Mouse (Mus musculus): ENCODE measurements at regions not wholly inside any gene's neighbourhood (a gene's known extent, or its start where the extent isn't known, plus 50 kb on each side); places are given as distances from the start of the nearest gene placed in this dataset.

DNA sequence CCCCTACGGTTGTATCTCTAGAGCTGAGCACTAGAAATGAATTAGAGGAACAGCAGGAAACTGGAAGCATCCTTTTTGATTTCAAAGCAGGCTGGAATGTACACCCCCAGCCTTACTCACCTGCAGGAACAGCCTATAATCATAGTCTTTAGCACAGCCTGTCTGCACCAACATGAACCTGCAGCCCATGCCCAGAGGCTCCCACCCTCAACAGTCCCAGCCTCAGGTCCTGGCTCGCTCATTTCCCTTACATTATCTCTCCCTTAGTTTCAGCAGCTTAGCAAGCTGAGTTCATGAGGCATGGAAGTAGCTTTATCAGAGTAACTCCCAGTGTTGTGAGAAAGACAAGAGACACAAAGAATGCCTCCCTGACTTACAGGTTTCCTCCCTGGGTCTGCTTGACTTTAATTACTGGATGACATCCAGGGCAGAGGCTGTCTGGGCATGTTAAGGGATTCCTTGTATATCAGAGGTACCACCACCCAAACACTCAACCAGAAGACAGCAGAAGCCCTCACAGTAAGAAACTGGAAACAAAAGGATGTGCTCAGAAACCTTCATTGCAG, 551.2 kb downstream of the Efnb2 start:
- 71% methylated on average over 2 of the region's 2 CpGs for WGBS
- DNase-seq (ENCODE audit: low spot score): no peak

DNA sequence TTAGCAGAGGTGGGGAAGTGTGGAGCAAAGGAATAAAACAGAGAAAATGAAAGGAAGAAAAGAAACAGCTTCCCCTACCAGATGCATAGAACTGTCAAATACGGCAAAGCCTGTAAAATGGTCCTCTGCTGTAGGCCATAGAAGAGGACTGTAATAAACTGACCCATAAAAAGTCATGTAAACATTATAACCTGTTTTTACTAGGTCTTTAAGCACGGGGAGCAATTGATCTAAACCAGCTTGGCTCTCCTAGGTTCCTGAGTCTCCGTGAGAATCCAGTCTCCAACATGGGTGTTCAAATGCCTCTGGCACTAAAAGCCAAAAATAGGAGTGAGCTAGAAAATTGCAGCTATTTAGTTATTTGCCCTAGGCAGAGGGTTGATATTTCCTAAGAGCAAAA, 557.5 kb downstream of the Efnb2 start:
- Histone ChIP-seq H3K4me1 (peaks cover 16% of the 10 kb centered on the region), H3K4me3 (no peak overlapping the region), H3K36me3 (no peaks in the 10 kb centered on the region), H3K27me3 (ENCODE audit: low read depth, poor library complexity, severe bottlenecking) (no peaks in the 10 kb centered on the region), H3K9me3 (replicated peaks) (no peaks in the 10 kb centered on the region), H3K27ac (no peak overlapping the region)
- 45% methylated on average over 3 of the region's 3 CpGs for WGBS
- DNase-seq (ENCODE audit: low spot score): no peak

More for the DNA sequence above, 551.2 kb downstream of the Efnb2 start:
- no peaks in the 10 kb centered on the region for H3K4me1 ChIP-seq
- no peaks in the 10 kb centered on the region for H3K27me3 ChIP-seq (ENCODE audit: low read depth, poor library complexity, severe bottlenecking)
- H3K36me3 ChIP-seq: no peaks in the 10 kb centered on the region
- no peaks in the 10 kb centered on the region for H3K9me3 ChIP-seq (replicated peaks)
- no peak overlapping the region for H3K27ac ChIP-seq
- no peak overlapping the region for H3K4me3 ChIP-seq

GRCm38 (mm10) chr8:8102010-8102727, 558.9 kb downstream of the Efnb2 start:
- DNase-seq (ENCODE audit: low spot score): peak; percentile 37
- Histone ChIP-seq H3K36me3 (no peaks in the 10 kb centered on the region), H3K9me3 (replicated peaks) (no peaks in the 10 kb centered on the region), H3K27ac (no peak overlapping the region), H3K4me3 (no peak overlapping the region), H3K27me3 (ENCODE audit: low read depth, poor library complexity, severe bottlenecking) (no peaks in the 10 kb centered on the region), H3K4me1 (peaks cover 16% of the 10 kb centered on the region)
- 66% methylated on average over 6 of the region's 6 CpGs for WGBS

DNA sequence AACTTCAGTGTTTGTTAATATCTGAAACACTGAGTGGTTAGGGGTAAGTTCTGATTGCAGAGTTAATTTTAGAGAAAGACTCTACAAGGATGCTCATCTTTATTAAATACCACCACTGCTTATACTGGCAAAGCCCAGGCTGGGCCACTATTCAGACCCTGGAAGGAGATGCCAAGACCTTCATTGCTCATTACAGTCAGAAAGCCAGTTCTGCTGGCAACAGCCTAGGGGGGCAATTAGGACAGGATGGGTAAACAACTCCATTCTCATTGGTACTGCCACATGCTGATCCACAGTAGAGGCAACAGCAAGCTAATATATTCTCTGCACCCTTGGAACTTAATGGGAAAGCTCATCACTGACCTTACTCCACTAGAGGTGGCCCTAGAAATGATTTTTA, 568.5 kb downstream of the Efnb2 start:
- Histone ChIP-seq H3K36me3 (no peaks in the 10 kb centered on the region), H3K27ac (no peak overlapping the region), H3K9me3 (replicated peaks) (no peaks in the 10 kb centered on the region), H3K4me3 (no peak overlapping the region), H3K27me3 (ENCODE audit: low read depth, poor library complexity, severe bottlenecking) (no peaks in the 10 kb centered on the region), H3K4me1 (no peaks in the 10 kb centered on the region)
- no peak for DNase-seq (ENCODE audit: low spot score)

DNA sequence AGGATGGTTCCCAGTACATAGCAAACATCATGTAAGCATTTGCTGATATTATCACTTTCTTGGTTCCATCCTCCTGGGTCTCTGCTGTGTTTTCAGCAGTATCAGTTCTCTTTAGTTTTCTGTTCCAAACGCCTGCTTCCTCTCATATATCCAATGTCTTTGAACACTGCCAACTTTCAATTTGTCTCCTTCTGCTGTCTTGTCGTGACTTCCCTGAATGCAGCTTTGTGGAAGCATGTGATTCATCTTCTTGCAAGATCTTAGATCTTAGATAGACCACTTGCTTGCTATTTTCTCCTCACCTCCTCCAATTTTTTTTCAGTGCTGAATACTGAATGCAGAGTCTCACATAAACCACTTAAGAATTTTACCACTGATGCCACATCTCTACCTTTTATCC, 576.4 kb downstream of the Efnb2 start:
- no peak for DNase-seq (ENCODE audit: low spot score)
- Histone ChIP-seq H3K4me3 (no peak overlapping the region), H3K9me3 (replicated peaks) (no peaks in the 10 kb centered on the region), H3K36me3 (no peaks in the 10 kb centered on the region), H3K27ac (no peak overlapping the region), H3K27me3 (ENCODE audit: low read depth, poor library complexity, severe bottlenecking) (no peaks in the 10 kb centered on the region), H3K4me1 (no peaks in the 10 kb centered on the region)
- WGBS: 79% methylated on average over 2 of the region's 2 CpGs

DNA sequence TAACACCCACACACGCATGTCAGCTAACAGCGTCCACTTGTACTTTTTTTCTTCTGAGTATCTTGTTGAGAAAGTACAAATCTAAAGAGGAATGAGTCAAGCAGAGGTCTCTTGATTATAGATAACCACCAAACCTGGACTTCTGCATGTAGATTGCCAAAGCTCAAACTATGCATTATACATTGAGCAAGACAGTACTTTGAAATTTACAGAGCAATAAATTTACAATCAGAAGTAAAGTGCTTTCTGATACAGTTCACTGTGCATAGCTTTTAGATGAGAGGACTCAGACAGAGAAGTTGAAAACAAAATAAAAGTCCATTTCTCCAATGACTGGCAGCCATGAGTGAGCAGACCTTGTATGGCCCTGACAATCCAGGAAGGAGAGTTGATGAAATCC, 597.0 kb downstream of the Efnb2 start:
- WGBS: 95% methylated on average over 2 of the region's 2 CpGs
- H3K27me3 ChIP-seq (ENCODE audit: low read depth, poor library complexity, severe bottlenecking): no peaks in the 10 kb centered on the region
- H3K4me3 ChIP-seq: no peak overlapping the region
- DNase-seq (ENCODE audit: low spot score): no peak
- no peaks in the 10 kb centered on the region for H3K9me3 ChIP-seq (replicated peaks)
- peaks cover 7% of the 10 kb centered on the region for H3K4me1 ChIP-seq
- no peaks in the 10 kb centered on the region for H3K36me3 ChIP-seq
- no peak overlapping the region for H3K27ac ChIP-seq

DNA sequence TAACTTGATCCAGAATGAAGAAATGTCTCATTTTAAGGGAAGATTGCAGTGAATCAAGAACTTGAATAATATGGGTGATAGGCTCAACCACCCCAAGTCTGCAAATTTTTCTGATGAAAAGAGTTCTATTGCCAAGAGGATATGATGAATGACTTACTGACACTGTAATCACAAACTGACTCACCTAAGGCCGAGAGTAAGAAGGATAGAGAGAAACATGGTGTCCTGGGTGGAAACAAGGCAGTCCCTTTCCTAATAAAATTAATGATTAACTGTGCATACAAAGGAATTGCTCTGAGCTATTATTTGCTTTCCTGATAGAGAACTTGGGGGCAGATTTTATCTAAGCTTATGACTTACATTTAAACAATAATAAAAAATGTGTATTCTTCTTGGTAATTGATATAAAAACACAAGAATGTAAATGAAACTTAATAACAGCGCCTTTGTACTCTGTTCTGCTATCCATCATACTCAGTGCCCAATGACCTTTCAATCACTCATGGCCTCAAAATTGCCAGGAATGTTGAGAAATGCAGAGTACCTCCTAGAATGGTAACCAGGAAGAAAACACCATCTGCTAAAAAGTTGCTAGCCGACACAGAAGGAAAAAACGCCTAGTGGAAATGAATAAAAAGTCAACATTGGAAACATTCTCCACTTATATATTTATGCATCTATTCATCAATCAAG, 606.7 kb downstream of the Efnb2 start:
- Histone ChIP-seq H3K9me3 (replicated peaks) (no peaks in the 10 kb centered on the region), H3K4me3 (no peak overlapping the region), H3K27me3 (ENCODE audit: low read depth, poor library complexity, severe bottlenecking) (no peaks in the 10 kb centered on the region), H3K36me3 (no peaks in the 10 kb centered on the region), H3K27ac (no peak overlapping the region), H3K4me1 (peaks cover 15% of the 10 kb centered on the region; the same call in 1 of the 2 replicates)
- 71% methylated on average over 4 of the region's 4 CpGs for WGBS
- no peak for DNase-seq (ENCODE audit: low spot score)

GRCm38 (mm10) chr8:8051186-8051585, 609.9 kb downstream of the Efnb2 start:
- Histone ChIP-seq H3K36me3 (no peaks in the 10 kb centered on the region), H3K9me3 (replicated peaks) (no peaks in the 10 kb centered on the region), H3K4me1 (peaks cover 15% of the 10 kb centered on the region; the same call in 1 of the 2 replicates), H3K27ac (peak overlapping the region; percentile 56; the same call in 1 of the 2 replicates), H3K4me3 (no peak overlapping the region), H3K27me3 (ENCODE audit: low read depth, poor library complexity, severe bottlenecking) (no peaks in the 10 kb centered on the region)
- WGBS: 58% methylated on average over 3 of the region's 3 CpGs
- DNase-seq (ENCODE audit: low spot score): no peak

DNA sequence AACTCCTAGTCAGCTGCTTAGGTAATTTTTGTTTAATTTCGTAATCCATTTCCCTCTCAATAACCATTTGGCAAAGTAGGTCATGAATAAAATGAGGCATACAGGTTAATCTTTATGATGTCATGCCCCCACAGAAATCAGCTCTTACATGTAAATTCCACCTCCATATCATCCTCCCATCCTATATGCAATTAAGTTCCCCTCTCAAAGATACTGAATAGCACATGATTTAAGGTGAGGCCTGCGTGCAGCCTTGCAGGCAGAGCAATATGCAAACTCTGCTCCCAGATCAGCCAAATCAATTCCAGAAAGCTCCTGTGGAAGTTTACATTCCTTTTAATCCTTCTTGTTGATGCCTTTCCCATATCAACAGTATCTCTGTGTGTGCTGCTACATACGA, 610.3 kb downstream of the Efnb2 start:
- Histone ChIP-seq H3K9me3 (replicated peaks) (no peaks in the 10 kb centered on the region), H3K36me3 (no peaks in the 10 kb centered on the region), H3K4me3 (no peak overlapping the region), H3K4me1 (peaks cover 15% of the 10 kb centered on the region; the same call in 1 of the 2 replicates), H3K27ac (peak overlapping the region; percentile 56; the same call in 1 of the 2 replicates), H3K27me3 (ENCODE audit: low read depth, poor library complexity, severe bottlenecking) (no peaks in the 10 kb centered on the region)
- 61% methylated on average over 3 of the region's 3 CpGs for WGBS
- no peak for DNase-seq (ENCODE audit: low spot score)

- no peak overlapping the region for H3K4me3 ChIP-seq
- 71% methylated on average over 1 of the region's 1 CpGs for WGBS
- H3K27me3 ChIP-seq (ENCODE audit: low read depth, poor library complexity, severe bottlenecking): no peaks in the 10 kb centered on the region
- H3K4me1 ChIP-seq: no peaks in the 10 kb centered on the region
- no peaks in the 10 kb centered on the region for H3K36me3 ChIP-seq
- no peaks in the 10 kb centered on the region for H3K9me3 ChIP-seq (replicated peaks)
- no peak for DNase-seq (ENCODE audit: low spot score)
- H3K27ac ChIP-seq: no peak overlapping the region
These were observed 616.1 kb downstream of the Efnb2 start for GRCm38 (mm10) chr8:8044926-8045325.

- Histone ChIP-seq H3K27ac (no peak overlapping the region), H3K4me1 (no peaks in the 10 kb centered on the region), H3K27me3 (ENCODE audit: low read depth, poor library complexity, severe bottlenecking) (no peaks in the 10 kb centered on the region), H3K36me3 (no peaks in the 10 kb centered on the region), H3K9me3 (replicated peaks) (no peaks in the 10 kb centered on the region), H3K4me3 (no peak overlapping the region)
- no peak for DNase-seq (ENCODE audit: low spot score)
- 87% methylated on average over 2 of the region's 2 CpGs for WGBS
These were observed 616.7 kb downstream of the Efnb2 start for GRCm38 (mm10) chr8:8044296-8044695.

- H3K9me3 ChIP-seq (replicated peaks): no peaks in the 10 kb centered on the region
- peaks cover 5% of the 10 kb centered on the region; the same call in 1 of the 2 replicates for H3K4me1 ChIP-seq
- WGBS: 13% methylated on average over 1 of the region's 1 CpGs
These were observed 623.1 kb downstream of the Efnb2 start for GRCm38 (mm10) chr8:8037929-8038328.

GRCm38 (mm10) chr8:8011151-8011550, 649.9 kb downstream of the Efnb2 start:
- WGBS: 86% methylated on average over 4 of the region's 4 CpGs
- H3K27me3 ChIP-seq (ENCODE audit: low read depth, poor library complexity, severe bottlenecking): no peaks in the 10 kb centered on the region
- no peaks in the 10 kb centered on the region for H3K4me1 ChIP-seq
- no peak for DNase-seq (ENCODE audit: low spot score)
- no peaks in the 10 kb centered on the region for H3K9me3 ChIP-seq (replicated peaks)
- H3K36me3 ChIP-seq: no peaks in the 10 kb centered on the region
- no peak overlapping the region for H3K27ac ChIP-seq
- H3K4me3 ChIP-seq: no peak overlapping the region

More at GRCm38 (mm10) chr8:8037929-8038328, 623.1 kb downstream of the Efnb2 start:
- H3K27me3 ChIP-seq (ENCODE audit: low read depth, poor library complexity, severe bottlenecking): no peaks in the 10 kb centered on the region
- no peak overlapping the region for H3K4me3 ChIP-seq
- no peaks in the 10 kb centered on the region for H3K36me3 ChIP-seq
- no peak for DNase-seq (ENCODE audit: low spot score)
- no peak overlapping the region for H3K27ac ChIP-seq

Data from limb, embryonic 10.5 days (tissue).